Mouse (Mus musculus) cortical plate, adult 2 months (tissue): Measurements from ENCODE around the gene Sox21. TPM values are rescaled to one million over a fixed set of nuclear protein-coding genes. Genes with fewer than 3 reads are reported as not detected.

Source experiments
- H3K27ac ChIP-seq: fragments of 200-500 bp; 2 replicates; pipeline ENCODE4 v1.5.1; 2012; ENCODE audit warnings: low read length, control low read depth, inconsistent platforms; ENCODE audit not compliant: insufficient read depth
- H3K4me1 ChIP-seq: fragments of 200-500 bp; 2 replicates; pipeline ENCODE4 v1.6.1; 2011; ENCODE audit warnings: low read length; ENCODE audit not compliant: control insufficient read depth, insufficient read depth
- H3K4me3 ChIP-seq: fragments of 200-500 bp; 2 replicates; pipeline ENCODE4 v1.5.1; 2011; ENCODE audit warnings: mild to moderate bottlenecking, low read length, control low read depth; ENCODE audit not compliant: insufficient read depth
- CTCF ChIP-seq: fragments of 200-500 bp; IDR thresholded peaks from 2 replicates; pipeline ENCODE4 v1.5.1; 2011; ENCODE audit warnings: mild to moderate bottlenecking, control low read depth, low read length; ENCODE audit not compliant: insufficient read depth; ENCODE audit errors: extremely low read depth
- POLR2A ChIP-seq: fragments of 200-500 bp; IDR thresholded peaks from 2 replicates; pipeline ENCODE4 v1.6.1; 2011; ENCODE audit warnings: mild to moderate bottlenecking, low read length, control low read depth; ENCODE audit not compliant: insufficient read depth; ENCODE audit errors: extremely low read depth
- polyA plus RNA-seq: library from polyadenylated mRNA; depleted of rRNA; stranded (reverse); fragments of >200 nt; gene quantifications from 2 replicates; pipeline ENCODE4 v1.2.3, GENCODE M21; 2012; rRNA removed

Gene Sox21
- polyA plus RNA-seq, 1 experiment: 9.6 TPM

DNA sequence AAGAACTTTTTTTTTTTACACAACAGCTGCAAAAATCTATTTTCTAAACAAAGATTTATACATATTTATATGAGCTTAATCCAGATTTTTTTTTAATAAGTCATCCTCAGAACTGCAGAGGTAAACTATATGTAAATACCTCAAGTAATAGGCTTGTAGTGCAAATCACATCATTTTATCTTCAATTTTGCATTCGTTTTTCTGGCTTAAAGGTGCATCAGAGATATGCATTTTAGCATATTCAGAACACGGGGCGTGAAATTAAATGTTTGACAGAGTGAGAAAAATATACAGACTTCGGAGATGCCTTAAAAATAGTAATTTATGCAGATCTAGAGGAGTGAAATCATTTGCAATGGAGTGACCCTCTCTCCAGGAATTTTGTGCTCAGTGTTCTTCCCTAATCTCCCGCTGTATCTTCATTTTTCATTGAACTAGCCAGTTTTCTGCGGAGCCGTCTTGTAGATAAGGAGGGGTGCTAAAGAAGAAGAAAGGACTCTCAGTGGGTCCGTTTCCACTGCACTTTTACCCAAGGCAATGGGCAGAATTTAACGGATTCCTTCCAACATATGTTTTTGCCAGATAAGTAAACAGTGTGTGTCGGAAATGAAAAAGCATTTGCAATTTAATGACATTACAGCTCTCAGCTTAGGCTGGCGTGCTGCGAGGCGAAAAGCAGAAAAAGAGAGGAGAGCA lies 42.5 kb downstream of the Sox21 start:
- Histone ChIP-seq H3K4me3 (no peak overlapping the region), H3K4me1 (no peaks in the 10 kb centered on the region), H3K27ac (no peak overlapping the region)
- TF ChIP-seq CTCF (no peak), POLR2A (no peak)

- TF ChIP-seq POLR2A (no peak), CTCF (no peak)
- H3K27ac ChIP-seq: no peak overlapping the region
- H3K4me3 ChIP-seq: no peak overlapping the region
- H3K4me1 ChIP-seq: no peaks in the 10 kb centered on the region
These were observed 43.2 kb downstream of the Sox21 start for GRCm38 (mm10) chr14:118193663-118194062.

GRCm38 (mm10) chr14:118193001-118193628 lies 43.7 kb downstream of the Sox21 start:
- Histone ChIP-seq H3K4me3 (no peak overlapping the region), H3K4me1 (no peaks in the 10 kb centered on the region), H3K27ac (no peak overlapping the region)
- TF ChIP-seq POLR2A (no peak), CTCF (no peak)

DNA sequence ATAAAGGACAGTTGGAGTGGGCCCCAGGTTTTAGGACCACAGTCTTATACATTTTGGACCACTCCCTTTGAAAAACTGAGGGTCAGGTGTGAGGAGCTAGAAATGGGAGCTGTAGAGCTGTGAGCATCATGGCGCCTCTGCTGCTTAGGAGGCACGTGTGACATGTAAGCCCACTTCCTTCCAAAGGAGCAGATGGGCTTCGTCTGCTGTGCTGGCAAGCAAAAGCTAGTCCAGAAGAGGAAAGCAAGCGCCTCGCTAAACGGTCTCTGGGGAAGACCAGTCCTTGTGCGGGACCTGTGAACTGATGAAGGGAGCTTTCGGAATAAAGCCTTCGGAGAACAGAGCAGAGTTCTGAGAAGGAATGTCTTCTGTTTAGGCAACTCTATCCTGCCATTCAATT lies 45.4 kb downstream of the Sox21 start:
- no peak overlapping the region for H3K27ac ChIP-seq
- no peak for TF ChIP-seq CTCF
- no peak for TF ChIP-seq POLR2A
- H3K4me1 ChIP-seq: no peaks in the 10 kb centered on the region
- no peak overlapping the region for H3K4me3 ChIP-seq

Other genes with a start within 250 kb of the Sox21 start
- gene Dct, start 184.8 kb downstream of the Sox21 start, polyA plus RNA-seq: 0.63 and 0.72 TPM in 2 replicates
- 7.9 and 8.3 TPM in 2 replicates for gene Tgds, start 104.3 kb downstream of the Sox21 start, polyA plus RNA-seq
- gene Gpr180, start 99.9 kb downstream of the Sox21 start, polyA plus RNA-seq: 29.7 and 33.0 TPM in 2 replicates
- not detected in 2 replicates for gene Gm9376, start 29.9 kb upstream of the Sox21 start, polyA plus RNA-seq